Mouse (Mus musculus): ENCODE measurements at regions not wholly inside any gene's neighbourhood (a gene's known extent, or its start where the extent isn't known, plus 50 kb on each side); places are given as distances from the start of the nearest gene placed in this dataset.

DNA sequence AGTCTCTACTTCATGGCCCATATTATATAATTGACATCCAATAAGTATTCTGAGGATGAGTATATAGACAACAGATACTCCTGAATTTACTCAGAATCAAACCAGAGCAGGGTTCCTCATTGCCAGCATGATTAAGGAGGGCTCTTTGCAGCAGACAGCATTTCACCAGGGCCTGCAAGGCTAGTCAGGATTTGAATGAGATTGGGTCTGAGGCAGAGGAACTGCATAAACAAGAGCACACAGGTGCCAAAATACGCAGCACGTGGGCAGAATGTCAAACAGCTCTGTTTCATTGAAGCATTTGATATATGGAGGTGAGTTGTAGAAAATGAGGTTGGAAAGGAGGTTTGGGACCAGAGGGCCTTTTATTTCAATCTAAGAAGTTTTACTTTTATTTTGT lies 387.5 kb upstream of the Tenm2 start:
- DNase-seq (ENCODE audit: low read depth), result no peak

DNA sequence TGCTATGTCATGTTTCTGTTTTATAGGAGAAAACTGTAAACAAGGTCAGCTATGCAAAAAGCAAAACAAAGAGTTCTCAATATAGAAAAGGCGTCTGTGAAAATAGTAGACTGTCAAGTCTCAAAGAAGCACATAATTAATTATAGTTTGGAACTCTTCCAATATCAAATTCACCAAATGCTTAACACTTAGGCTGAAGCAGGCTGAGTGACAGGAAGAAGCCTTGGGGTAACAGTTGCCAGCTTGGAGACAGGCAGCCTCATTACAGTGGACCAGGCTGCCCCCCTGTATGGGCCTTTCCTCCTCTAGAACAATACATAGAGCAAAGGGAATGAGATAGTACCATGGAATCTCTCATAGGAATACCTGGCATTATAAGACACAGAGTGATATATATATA lies 364.8 kb upstream of the Tenm2 start:
- no peak for DNase-seq (ENCODE audit: low read depth)

DNA sequence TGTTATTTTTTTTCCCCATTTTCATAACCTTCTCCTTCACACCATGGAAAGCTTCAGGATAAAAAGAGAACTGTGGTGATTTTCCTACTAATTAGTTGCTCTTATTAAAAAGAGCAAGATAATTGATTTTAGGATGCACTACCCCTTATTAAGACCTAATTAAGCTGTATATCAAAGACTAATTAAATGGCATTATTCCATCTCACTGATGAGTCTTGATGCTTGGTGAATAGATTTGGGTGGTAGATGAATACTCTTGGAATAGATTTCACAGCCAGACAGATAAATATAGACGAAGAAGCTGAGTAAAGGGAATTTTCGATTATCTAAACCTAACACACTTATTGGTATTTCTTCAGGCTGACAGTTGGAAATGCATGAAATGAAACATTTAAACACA lies 346.5 kb upstream of the Tenm2 start:
- DNase-seq (ENCODE audit: low read depth), result no peak

DNA sequence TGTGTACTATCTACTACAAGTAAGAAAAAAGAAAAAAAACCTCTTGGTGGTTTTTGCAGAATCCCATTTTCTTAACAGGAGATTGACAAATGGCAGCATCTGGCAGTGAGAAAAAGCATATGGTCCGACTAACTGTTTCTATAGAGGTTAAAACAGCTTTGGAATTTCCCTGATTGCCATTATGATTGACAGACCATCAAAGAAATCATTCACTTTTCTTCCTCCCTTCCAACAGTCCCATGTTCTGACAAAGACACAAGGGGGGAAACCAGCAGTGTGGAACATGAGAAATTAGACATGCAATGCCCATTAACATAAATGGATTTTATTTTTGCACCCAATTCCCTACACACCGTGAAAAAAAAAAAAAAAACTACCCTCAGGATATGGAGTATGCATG lies 297.9 kb upstream of the Tenm2 start:
- DNase-seq (ENCODE audit: low read depth), result no peak

DNA sequence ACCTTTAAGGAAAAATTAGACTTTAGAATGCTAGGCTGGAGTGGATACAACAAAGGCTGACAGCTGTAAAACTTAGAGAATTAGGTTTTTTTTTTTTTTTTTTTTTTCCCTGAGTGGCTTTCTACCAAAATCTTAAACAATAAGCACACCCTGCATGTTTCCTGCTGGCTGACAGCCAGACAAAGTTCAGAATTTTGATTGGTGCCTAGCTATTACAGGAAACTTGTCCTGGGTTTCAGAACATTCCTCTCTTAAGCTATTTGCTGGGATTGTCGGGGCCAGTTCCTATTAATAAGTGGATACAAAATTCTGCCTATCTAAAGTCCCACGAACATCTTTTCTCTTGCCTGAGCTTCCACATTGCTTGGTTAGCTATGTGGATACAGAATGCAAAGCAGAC lies 296.7 kb upstream of the Tenm2 start:
- no peak for DNase-seq (ENCODE audit: low read depth)

DNA sequence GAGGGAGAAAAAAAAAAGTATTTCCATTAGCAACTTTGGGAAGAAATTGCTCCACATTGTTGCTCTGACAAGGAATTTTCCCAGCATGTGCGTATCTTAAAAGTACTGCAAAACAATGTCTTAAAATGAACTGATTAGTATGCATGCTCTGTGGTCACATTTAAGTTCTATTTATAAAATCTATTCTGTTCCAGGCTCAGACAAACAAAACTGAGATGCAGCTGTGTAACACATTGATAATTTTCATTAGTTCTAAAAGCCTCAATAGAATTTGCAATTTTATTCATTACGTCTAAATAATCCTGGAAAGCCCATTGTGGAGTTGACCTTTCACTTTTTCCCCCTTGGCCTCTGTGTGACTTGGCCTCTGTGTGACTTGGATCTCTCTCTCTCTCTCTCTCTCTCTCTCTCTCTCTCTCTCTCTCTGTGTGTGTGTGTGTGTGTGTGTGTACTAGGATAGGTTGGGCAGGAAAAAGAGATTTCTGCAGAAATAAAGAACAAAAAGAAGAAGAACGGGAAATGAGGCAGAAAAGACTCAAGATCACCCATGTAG lies 262.8 kb upstream of the Tenm2 start:
- no peak for DNase-seq (ENCODE audit: low read depth)

DNA sequence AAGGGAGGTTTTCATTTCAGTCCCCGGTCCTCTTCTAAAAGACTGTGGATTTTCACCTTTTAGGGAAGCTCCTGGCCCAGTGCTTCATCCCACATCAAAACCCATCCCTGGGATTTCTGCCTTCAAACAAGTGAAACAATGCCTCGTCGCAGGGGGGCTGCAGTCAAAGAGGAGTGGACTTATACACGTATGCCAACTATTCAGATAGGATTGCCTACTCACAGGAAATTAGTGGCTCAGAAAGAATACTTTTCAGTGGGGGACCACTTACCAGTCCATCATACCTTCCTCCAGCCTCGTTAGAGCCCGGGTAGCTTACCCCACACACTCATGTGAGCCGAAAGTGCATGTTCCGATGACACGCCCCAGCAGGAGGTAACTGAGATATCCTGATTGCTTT lies 262.1 kb upstream of the Tenm2 start:
- no peak for DNase-seq (ENCODE audit: low read depth)

DNA sequence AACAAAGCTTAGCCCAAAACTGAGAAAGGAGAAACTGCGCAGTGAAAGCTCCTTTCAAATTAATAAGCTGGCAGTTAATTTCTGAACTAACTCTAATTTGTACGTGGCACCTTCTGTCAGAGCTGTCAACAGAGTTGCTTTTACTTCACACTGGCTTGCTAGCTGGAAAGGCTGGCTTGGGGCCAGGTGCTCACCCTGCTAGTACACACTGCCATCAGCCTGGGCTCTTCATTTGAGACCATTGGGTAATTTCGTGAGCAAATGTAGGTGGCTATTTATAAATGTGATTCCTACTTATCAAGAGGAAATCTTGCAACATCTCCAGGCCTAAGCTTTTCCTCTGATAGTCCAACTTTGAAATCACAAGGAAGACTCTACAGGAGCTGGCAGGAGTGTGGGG lies 244.5 kb upstream of the Tenm2 start:
- no peak for DNase-seq (ENCODE audit: low read depth)

DNA sequence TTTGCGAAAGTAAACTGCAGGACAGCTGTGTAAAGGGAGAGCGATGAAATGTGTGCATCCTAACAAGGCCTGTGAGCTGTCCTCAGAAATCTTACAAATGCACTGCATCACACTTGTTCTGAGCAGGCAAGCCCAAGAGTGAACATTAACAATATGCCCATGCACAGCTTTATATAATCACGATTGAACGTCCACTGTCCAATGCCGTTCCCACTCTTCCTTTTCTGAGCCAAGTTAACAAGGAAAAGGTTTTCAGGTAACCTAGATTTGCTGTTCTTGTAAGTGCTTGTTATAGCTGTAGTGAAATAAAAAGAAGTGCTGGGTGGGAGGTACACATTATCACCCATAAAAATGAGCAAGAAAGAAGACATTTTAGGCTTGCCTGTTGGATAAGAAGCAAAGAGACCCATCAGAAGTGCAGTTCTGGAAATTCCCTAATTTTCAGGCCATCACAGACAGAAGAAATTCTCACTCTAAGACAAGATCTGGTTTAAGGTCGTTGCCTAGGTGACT lies 243.3 kb upstream of the Tenm2 start:
- no peak for DNase-seq (ENCODE audit: low read depth)

DNA sequence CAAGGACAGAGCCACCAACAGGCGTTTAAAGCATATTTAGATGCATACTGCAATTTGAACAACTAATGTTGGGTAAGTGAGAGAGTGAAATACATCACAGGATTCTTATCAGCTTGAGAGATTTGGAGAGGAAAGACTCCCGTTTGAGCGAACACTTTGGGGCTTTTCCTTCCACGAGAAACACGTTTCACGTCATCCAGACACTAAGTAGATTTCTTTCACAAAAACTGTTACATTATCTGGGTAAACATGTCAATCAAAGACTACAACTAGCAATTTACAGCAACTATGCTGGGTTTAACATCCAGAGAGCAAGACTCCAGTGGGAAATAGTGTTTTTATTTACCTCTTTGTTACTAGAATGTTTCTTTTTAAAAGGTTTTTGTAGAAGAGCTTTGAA lies 238.3 kb upstream of the Tenm2 start:
- no peak for DNase-seq (ENCODE audit: low read depth)

DNA sequence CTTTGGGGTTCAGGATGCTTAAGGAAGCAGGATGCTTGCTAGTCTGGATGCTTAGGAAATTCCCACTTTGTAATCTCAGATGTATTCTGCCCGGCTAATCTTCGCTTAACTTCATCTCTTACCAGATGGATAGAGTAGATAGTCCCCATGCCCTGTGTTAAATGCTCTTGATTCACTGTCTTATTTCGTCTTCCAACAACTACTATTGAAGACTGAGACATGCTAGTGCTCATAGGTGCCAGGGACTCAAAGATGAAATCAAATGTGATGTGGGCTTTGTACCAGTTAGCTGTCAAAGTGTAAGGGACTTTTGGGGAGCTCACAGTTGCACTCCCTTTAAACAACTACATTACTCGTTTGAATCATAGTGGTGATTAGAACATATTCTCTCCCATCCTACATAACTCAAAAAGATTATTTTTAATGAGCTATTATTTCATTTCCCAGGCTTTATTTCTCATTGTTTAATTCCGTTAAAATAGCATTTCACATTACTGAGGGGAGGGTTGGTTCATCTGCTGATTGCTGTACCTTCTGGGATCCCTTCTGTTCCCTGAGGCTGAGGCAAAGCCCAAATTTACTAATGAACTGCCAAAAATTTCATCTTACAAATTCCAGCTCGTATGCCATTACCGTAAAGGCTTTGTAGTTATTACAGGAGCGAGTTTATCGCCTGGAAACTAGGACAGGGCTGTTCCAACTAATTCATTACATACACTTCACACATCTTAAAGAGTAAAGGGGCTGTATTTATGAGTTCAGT lies 228.1 kb upstream of the Tenm2 start:
- DNase-seq (ENCODE audit: low read depth), result no peak

DNA sequence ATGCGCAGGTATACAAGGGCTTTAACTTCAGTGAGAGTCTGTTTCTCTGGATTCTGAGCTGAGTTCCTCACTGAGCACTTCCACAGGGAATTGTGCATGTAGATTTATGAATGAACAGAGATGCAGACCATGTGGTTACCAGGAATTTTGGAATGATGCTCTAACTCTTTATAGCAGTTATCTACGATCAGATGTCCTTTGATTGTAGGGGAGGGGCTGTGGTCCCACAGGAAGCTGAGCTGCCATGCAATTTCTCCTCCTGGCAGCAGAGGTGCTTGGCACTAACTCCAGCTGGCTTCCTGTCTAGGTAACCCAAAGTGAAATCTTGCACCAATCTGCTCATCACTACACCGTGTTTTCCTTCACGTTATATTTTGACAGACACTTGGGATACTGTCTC lies 226.6 kb upstream of the Tenm2 start:
- no peak for DNase-seq (ENCODE audit: low read depth)

DNA sequence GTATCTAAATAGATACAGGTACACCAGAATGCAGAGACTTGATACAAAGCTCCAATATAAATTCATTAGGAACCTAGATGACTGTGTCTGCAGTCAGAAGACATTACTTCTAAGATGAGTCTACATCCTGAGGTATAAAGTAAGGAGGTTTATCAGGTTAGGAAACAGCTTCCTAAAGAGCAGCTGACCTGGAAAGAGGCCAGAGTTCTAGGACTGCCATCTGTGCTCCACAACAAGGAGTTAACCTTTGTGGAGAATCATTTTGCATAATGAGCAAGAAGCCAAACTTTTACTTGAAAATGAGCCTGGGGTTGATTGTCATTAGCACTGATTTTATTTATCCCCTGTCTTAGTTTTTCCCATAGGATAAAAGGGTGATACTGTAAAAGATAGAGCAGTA lies 211.6 kb upstream of the Tenm2 start:
- no peak for DNase-seq (ENCODE audit: low read depth)

DNA sequence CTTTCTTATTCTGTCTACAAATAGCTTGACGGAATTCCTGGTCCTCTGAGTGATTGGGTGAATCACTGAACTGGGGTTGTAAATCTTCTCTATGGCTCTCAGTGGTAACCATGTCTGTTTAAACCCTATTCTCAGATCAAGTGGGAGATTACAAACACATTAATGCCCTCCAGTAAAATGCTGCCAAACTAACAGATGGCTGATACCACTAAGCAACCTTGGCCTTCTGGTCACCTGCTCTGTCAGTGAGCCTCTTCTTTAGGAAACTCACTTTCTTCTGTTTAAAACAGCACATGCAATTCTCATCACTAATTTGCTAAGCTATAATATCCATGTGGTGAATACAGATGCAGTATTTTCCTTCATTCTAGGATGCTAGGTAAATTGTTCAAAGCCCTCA lies 210.9 kb upstream of the Tenm2 start:
- DNase-seq (ENCODE audit: low read depth), result no peak

DNA sequence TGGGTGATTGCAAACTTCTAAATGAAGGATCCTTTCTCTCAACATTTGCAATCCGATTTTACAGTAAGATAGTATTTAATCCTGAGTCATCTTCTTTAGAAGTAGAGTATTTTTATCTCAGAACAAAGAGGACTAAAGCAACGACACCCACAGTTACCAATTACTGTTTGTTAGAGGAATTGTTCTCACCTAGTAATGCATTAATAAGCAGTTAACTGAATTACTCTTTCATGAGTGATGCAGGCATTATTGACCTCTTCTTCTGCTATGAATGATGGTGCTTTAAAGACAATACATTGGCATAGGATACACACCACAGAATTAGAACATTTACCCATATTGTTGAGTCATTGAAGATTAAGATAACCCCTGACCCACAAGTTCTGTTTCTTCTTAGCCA lies 207.0 kb upstream of the Tenm2 start:
- no peak for DNase-seq (ENCODE audit: low read depth)

DNA sequence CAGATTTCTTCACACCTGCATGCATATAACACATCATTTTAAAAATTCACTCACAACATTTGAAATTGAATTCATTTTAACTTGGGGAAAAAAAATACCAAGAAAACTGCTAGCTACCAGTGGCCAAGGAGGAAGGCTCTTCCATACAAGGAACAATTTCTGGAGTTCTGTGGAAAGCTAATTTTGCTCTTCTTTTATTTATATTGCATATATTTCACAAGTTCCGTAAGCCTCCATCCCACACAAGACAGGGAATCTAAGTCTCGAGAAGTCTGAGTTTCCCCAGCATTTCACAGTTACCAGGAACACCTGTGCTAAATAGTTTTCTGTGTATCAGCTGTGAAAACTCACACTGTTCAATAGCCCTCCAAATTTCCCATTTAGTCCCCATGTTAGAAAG lies 198.8 kb upstream of the Tenm2 start:
- no peak for DNase-seq (ENCODE audit: low read depth)

DNA sequence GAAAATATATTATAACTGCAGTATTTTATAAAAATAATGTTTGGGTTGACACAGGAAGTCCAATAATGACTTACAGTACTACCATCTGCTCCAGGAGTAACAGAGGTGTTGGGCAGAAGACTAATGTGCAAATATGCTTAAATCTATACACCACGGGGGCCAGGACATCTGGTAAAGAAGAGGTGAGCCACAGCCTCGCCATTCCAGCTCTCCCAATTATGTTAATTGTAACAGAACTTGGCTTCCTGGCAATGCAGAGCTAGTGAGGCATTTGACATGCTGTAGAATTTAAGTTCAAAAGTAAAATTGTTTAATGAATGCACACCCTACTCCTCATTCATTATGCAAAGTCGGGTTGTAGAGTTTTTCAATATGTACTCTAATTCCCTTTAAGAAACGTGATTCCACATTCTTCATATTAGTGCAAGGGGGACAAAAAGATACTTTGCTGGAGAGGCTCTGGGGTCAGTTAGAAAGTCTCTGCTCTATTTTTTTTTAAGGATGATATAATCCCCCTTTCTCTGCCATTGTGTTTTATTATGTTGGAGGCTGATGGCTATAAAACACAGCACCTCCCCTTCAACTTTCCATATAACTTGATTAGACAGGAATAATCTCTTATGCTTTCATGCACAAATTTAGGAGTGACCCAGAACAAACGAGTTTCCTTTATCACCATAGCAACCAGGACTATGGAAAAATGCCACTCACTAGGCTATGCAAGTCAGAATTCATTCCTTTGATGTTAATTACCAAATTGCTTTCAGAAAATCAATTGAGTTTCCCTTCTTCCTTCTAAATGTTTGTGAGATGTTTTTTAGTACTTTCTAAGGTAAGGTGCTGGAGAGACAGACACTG lies 188.8 kb upstream of the Tenm2 start:
- DNase-seq (ENCODE audit: low read depth), result no peak

DNA sequence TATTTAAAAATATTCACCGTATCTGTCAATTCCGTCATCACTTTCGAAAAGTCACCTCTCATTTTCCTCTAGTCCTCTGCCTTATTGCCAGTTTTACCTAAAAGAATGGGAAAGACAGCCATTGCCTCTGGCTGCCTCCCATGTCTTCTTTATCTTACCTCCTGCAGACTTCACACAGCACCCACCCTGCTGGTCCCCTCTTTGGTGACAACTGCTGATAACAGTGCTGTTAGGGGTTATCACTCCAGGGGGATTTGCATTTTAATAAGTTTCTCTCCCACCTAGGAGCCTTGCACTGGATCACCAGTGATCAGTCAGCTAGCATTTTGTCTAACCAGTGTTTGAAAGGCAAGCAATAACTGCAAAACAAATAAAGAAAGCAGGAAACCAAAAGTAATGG lies 177.1 kb upstream of the Tenm2 start:
- no peak for DNase-seq (ENCODE audit: low read depth)

DNA sequence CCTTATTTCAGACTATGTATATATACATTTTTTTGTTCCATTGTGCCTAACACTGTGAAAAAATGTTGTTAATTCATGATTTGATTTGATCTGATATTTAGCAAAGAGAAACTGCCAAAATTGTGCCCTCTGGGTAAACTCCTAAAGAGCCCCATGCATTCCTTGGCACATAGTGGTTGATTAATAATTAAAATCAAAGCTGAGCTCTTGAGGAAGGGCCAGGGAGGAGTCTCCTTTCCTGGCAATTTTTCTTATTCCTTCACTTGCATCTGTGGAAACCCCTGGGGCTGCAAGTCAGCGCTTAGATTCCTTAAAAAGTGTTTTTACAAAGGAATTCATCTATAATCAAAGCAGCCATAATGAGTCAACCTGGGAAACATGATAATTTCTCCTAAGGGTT lies 132.2 kb upstream of the Tenm2 start:
- DNase-seq (ENCODE audit: low read depth), result no peak

DNA sequence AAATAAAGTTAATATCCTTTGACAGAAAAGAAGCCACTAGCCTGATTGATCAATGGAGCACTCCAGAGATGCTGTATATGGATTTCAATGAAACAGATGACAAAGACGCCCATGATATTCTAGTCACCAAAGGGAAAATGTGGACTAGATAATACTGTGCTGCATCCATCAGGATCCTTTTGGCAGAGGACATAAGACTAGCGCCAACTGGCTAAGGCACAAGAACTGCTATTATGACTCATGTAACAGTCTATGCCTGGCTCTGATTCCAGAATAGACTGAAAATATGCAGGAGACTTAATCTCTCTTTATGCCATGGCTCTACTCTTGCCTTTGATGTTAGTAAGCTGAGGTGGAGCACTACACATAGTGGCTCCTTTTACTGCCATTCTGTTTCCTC lies 128.7 kb upstream of the Tenm2 start:
- DNase-seq (ENCODE audit: low read depth), result no peak

DNA sequence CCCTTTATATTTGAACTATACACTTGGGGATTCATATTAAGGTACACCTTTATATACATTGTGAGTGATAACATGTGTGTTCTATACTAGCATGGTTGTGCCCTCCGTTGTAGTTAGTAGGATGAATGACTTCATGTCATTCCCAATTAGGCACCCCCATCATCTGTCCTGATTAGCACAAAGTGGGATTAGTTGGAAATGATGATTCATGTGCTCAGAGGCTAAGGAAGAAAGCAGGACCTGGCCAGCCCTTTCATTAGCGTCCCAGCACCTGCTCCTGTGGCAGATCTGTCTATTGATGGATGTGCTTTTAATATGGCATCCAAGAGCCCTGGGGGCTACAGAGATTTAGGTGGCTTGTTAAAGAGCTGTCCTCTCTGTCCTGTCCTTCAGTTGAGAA lies 119.3 kb upstream of the Tenm2 start:
- DNase-seq (ENCODE audit: low read depth), result no peak

DNA sequence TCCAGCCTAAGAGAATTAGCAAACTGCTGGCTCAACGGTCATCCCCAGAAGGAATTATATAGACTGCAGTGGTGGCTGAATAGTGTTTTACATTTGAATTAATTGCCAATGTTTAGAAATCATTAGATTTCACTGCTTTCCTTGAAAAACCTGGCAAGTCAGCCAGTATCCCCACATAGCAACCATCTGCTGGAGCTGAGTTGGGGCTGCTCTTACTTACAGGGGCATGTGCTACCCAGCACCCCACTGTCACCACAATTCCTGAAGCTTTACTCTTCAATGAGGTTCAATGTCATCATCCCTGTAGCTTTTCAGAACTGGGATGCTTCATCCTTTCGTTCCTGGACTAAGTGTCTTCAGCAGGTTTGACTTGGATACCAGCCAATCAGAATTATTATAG lies 73.9 kb upstream of the Tenm2 start:
- DNase-seq (ENCODE audit: low read depth), result no peak

DNA sequence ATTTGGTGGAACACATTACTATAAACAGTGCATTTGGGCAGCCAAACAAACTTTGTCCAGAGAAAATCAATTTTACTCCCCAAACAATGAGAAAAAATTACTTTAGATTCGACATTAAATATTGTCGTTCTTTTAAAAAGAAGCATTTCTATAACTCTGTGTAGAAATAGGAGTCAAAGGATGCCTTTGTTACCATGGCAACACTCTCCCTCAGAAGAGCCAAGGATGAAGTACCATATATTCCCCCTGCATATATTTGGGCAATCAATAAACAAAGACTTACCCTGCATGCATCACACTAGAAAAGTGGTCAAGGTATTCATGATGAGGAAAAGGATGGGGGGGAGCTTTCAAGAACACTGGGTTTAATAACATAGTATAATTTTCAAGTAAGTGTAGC lies 70.9 kb upstream of the Tenm2 start:
- no peak for DNase-seq (ENCODE audit: low read depth)
